Mouse (Mus musculus): ENCODE measurements around the gene Abhd17c.
"Not testable (repeated sequence)": the region's sequence is repeated elsewhere in the genome, so short reads cannot be mapped to it uniquely, and the experiment has no call there.

Gene Abhd17c

DNA sequence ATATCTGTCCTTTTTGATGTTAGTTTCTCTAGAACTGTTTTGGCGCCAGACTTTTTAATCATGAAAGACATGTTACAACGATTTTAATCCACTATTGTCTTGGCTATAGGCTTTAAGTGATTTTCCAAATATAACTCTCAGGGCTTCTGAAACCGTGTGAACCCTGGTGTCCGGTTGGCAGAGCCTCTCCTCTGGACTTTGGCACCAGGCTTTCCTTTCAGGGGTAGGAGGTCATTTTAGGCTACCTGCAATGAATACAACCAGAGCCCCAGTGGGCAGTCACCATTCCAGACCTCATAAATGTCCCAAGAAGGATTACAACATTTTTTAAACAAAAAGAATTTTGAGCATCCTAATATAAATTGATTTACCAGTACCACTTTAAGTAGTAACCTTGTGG, 1.1 kb upstream of the Abhd17c start:
- in situ Hi-C loops (cut with MseI, MboI): no loop called here

DNA sequence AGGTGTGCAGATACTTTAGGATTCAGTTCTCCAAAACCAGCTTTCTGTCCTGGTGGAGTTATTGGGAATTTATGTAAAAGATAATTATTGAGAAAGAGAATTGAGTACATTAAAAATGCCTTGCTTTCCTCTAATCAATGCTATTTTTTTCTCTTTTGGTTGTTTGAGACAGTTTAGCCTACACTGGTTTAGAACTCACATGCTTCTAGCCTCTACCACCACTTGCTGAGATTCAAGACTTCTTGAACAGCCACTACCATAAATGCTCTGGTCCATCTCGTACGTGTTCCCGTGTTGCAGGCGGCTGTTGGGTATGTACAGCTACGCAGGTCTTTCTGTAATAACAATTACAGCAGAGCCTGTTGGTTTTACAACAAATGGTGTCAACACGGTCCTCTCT, 681 bp upstream of the Abhd17c start:
- in situ Hi-C loops (cut with MseI, MboI): no loop called here

GRCm38 (mm10) chr7:84151960-84152334, 254 bp upstream of the Abhd17c start:
- in situ Hi-C loops (cut with MseI, MboI): no loop called here

DNA sequence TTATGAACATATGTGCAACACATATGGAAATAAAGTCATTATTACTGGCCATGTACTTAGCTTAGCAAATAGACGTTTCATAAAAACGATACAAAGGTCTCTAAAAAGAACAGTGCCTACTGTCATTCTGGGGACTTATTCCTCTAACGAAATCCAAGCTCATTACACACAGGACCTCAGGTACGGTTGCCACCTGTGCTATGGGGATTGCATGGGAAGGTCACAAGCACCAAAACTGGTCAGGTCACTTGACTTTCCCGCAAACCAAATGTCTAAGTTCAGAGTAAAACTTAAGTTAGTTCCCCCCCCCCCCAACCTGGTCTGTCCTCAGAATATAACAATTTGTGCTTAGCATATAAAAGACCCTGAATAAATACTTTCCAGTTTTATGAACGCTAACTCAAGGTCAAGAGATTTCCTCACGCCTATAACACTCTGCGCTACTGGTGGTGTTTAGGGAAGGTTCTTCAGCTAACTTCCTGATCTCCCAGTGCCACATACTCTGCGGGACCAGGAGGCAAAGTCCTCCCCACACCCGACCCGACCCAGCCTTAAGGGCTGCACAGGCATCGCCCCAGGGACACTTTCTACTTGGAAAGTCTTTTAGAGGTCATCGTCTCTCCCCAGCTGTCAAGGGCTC, 1.2 kb downstream of the Abhd17c start:
- in situ Hi-C loops (cut with MseI, MboI): no loop called here

DNA sequence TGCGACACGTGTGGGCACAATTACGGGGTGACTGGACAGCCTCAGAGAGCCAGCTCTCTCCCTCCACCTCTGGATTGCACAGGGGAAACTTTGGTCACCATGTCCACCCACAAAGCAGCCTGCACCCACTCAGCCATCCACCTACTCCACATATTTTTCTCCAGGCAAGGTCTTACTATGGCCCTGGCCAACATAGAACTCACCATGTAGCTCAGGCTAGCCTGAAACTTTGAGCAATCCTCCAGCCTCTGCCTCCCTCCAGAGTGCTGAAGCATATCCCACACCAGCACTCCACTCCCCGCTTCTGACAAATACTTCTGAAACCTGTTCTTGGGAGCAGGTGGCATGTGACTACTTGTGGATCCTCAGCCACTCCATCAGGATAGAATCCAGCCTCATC, 1.9 kb downstream of the Abhd17c start:
- in situ Hi-C loops (cut with MseI, MboI): no loop called here

DNA sequence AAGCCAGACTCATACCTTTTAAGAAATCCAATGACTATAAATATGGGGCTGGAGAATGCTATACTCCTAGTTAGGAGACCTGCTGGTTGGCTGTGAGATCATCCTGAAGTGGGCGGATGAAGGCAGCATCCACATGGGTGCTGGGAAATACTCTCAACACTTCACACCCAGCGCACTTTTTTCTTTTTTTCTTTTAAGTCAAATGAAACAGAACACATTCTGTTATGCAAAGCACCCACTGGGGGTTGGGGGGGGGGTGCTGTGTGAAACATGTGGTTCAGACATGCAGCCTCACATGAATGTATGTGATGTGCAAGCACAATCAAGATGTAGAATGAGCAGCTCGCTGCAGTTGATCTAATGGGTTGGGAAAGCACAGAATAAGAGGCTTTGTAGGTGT, 2.8 kb downstream of the Abhd17c start:
- in situ Hi-C loops (cut with MseI, MboI): no loop called here

DNA sequence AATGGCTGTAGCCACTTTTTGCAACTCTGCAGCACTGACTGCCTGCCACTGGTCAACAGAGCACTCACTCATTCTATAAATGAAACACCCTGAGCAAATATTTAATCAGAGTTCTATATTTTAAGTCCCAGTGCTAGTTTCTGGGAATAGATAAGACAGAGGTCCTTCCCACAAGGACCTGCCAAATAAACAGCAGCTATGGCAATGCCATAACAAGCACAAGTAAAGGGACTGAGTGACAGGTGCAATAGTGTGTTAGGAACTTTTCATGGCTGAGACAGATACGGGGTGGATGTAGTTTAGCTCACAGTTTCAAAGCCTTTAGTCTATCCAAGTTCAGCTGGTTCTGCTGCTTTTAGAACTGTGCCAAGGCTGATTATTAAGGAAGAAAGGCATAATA, 3.9 kb downstream of the Abhd17c start:
- in situ Hi-C loops (cut with MseI, MboI): no loop called here

DNA sequence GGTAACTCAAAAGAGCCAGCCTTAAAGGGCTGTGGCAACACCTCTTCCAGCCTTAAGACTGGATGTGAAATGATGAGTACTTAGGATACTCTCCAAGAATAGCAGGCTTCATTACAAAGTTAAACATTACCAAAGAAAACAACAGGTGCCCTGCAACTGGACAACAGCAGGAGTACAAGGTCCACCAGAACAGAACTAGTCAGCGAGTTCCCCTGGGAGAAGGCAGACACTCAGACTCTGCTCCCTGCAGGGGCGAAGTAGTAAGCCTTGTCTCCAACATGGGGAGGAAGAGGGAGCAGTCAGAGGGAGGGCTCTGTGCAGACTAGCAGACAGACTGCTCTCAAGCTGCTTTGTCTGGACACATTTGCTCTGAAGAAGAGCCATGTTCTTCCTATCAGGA, 6.1 kb downstream of the Abhd17c start:
- in situ Hi-C loops (cut with MseI, MboI): no loop called here

DNA sequence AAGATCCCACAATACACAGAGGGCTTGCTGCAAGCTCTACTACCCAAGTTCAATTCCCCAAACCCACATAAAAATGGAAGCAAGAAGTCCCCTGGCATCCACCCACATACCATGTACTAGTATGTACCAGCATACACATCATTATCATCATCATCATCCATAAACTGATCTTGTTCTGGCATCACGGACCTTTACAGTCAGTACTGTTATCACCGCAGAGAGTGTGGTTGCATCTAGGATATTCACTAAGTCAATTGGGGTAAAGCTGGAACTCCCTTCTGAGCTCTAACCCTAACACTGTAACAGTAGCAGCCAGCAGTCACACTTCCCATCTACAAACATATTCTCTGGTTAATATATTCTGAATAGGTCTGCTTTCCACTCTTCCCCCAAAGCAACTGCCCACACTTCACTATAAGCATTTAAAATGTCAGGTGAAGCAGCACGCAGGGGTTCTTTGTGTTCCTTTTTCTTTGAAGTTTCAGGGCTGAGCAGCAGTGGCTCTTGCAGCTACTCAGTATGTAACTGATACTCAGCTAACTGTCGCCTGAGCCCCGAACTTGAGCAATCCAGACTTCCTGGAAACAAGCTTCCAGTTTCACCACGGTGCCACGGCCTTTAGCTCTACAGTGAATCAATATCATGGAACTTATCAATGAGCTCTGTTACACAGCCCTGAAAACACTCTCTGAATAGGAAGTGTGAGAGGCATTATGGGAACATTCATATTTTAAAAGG, 8.8 kb downstream of the Abhd17c start:
- in situ Hi-C loops (cut with MseI, MboI): no loop called here

DNA sequence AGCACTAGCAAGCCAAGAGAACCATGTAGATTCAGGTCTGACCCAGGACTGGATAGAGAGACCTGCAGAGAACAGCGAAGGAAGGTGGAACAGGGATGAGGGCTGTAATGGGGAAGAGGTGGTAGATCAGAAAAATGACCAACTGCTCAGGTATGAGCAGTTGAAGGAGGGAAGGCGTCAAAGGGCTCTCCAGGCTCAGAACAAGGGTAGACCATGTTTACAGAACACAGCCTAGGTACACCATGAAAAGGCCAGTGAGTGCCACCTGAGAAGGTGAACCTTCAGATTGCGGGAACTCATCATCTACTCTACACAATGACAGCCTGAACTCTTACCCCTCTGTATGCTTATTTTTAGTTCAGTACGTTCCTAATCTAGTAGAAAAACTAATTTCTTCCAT, 9.5 kb downstream of the Abhd17c start:
- in situ Hi-C loops (cut with MseI, MboI): no loop called here

DNA sequence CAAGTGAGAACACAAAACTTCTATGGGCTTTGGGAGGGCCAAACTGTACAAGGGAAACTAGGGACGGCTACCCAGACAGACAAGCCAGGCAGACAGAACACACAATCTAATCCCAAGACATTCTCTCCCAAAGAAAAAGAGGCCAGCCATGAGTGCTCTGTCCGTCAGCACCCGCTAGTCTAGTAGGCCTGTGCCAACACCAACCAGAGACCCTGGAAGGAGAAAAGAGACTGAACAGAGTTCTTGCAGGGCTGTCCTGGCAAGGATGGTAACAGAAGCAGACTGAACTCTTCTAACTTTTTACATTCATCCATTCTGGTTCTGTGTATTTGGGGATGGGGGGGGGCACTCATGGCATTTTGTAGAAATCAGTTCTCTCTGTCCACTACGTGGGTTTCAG, 12.1 kb downstream of the Abhd17c start:
- in situ Hi-C loops (cut with MseI, MboI): no loop called here

DNA sequence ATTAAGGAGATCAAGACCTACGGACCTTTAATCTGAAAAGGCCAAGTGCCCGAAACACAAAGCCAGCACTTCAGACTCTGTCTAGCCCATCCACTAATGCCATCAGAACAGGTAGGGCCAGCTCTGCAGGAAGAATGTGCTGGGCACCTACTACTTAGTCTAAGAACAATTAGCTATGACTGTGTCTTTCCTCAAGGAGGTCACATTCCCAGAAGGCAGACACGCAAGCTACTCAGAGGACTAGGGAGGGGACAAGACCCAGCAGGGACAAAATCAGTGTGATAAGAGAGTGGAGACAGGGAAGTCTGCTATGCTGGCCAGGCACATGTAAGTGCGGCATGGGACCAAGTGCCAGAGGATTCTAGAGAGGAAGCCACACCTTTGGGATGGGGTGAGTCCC, 13.0 kb downstream of the Abhd17c start:
- in situ Hi-C loops (cut with MseI, MboI): no loop called here

DNA sequence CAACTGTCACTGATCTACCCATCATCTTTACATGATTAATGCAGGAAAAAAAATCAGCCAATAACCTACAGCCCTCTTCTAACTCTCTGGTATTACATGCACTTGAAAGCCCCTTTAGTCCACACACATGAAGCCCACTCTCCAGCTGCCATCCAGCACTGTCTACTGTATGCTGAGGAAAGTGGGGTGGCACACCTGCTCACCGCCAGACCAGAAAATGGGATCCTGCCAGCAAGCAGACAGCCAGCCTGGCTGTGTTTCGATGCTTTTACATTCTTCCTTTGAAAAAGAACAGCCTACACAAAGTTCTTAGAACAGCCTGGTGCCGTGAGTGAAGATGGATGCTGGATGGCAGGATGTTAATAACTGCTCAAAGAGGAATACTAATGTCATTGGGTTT, 13.9 kb downstream of the Abhd17c start:
- in situ Hi-C loops (cut with MseI, MboI): no loop called here

DNA sequence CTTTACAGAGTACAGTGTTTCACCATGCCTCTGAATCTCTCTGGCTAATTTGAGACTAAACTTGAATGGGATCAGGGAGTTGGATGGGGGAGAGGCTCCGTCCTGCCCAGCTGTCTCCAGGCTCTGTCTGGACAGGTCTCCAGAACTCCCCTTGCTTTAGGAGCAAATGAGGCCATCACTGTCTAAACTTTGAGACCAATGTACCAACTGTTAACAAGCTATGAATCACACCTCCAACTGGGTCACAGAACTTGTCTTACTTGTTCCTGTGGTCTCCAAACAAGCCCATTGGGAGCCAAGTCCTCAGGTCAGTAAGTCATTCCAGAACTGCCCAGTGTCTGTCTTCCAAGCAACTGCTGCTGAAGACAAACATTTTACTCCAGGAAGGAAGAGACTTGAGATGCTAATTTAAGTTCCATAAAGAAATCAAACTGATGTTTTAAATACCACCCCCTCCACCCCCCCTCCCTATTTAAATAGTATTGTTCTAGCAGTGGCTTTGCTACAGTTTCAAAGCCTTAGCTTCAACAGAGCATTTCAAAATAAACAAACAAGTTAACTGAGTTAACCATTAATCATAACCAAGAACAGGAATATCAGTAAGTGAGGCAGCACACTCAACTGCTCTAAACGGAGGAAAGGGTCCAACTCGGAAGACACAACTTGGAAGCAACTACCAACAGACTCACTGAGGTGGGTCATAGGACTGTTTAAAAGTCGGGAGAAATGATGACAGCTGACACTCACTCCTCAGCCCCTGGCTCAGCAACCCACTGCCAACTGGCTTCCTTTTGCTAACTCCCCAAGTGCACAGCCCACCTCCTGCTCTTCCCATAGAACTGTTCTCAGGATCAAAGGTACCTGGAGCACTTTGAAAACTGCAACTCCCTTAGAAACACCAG, 15.6 kb downstream of the Abhd17c start:
- in situ Hi-C loops (cut with MseI, MboI): no loop called here

DNA sequence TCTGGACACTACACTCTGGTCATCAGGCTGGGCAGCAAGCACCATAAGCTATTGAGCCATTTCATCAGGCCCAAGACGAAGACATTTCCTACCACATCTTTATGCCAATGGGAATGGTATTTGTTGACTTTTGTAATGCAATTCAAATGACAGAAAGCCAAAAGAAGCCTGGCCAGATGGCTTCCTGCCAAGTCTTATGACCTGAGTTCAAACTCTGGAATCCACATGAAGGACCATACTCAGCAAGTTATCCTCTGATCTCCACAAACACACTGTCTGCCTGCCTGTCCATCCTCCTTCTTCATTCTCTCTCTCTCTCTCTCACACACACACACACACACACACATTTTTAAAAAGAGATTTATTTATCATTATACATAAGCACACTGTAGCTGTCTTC, 19.0 kb downstream of the Abhd17c start:
- in situ Hi-C loops (cut with MseI, MboI): no loop called here

GRCm38 (mm10) chr7:84131736-84132135, 20.0 kb downstream of the Abhd17c start:
- in situ Hi-C loops (cut with MseI, MboI): no loop called here

GRCm38 (mm10) chr7:84128661-84129060, 23.0 kb downstream of the Abhd17c start:
- in situ Hi-C loops (cut with MseI, MboI): no loop called here

- in situ Hi-C loops (cut with MseI, MboI): no loop called here
Measured at GRCm38 (mm10) chr7:84125730-84126129, 26.0 kb downstream of the Abhd17c start.

GRCm38 (mm10) chr7:84123651-84124050, 28.0 kb downstream of the Abhd17c start:
- in situ Hi-C loops (cut with MseI, MboI): not testable (repeated sequence)

- in situ Hi-C loops (cut with MseI, MboI): no loop called here
Measured at GRCm38 (mm10) chr7:84121778-84122177, 29.9 kb downstream of the Abhd17c start.

- in situ Hi-C loops (cut with MseI, MboI): no loop called here
Measured at GRCm38 (mm10) chr7:84120142-84120760, 31.4 kb downstream of the Abhd17c start.

Measured in mouse trophoblast stem cell (cell line).